Mouse (Mus musculus) layer of hippocampus, adult 18-20 months (tissue): ENCODE results near the gene Tbc1d10c. TPM values are rescaled to one million over a fixed set of nuclear protein-coding genes. Genes with fewer than 3 reads are reported as not detected.
A peak's percentile ranks its signal among the peaks of the same experiment; 100 is the strongest.

Experiments used
- DNase-seq, 2 experiments: peaks; one replicate each; pipeline ENCODE4 v3.0.0; 2022; ENCODE audit warnings: low spot score in 2 of 2
- long read RNA-seq: library from polyadenylated mRNA; stranded (forward); transcript quantifications from one replicate; pipeline ENCODE4 v2.0.0, GENCODE M21; 2021
- total RNA-seq, 2 experiments: library from RNA; stranded (reverse); gene quantifications; 2 replicates each; pipeline ENCODE4 v1.2.3; 2021

Tbc1d10c gene
- 1 to 10 TPM in 1 of 2 experiments, under 1 TPM in 1; 0.52 to 1.0 TPM for total RNA-seq
- long read RNA-seq = 0 reads

- no peak for DNase-seq
Measured at GRCm38 (mm10) chr19:4190831-4191334, at the start of gene Tbc1d10c. Gene Tbc1d10c, minus strand, starts transcription at chr19:4191284.

DNA sequence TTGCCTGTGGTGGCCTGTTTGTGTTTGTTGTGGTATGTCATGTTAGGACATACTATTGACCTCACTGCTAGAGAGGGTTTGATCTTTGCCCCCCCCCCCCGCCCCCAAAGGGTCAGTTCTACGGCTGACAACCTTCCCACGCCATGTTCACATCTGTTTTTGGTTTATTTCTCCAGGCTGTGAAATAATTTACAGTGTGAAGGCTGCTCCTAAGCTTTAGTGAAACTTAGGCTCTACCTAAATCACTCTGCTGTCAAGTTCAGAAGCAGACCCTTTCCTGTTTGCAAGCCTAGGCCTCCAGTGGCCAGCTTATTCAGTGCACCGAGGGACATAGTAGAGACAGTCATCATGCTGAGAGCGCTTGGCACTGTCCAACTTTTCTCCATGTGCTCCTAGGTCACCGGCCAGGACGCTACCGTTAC is 49.2 kb upstream of the Tbc1d10c start:
- no peak for DNase-seq

GRCm38 (mm10) chr19:4234548-4234947 is 43.5 kb upstream of the Tbc1d10c start:
- DNase-seq = no peak

DNA sequence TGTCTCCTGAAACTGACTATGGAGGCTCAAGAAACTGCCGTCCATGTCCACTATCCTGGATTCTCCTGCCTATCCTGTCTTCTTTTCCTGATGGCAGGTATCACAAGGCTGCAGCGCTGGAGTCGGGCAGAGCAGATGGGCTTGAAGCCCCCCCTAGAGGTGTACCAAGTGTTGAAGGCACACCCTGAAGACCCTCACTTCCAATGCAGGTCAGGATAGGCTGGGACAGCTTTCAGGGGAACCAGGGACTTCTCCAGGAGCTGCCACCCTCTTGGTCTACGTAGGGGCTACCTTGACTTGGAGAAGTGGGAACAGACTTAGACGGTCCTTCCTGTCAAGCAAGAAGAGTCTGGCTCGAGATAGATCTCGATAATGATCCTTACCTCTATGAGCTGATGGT is 41.6 kb upstream of the Tbc1d10c start:
- DNase-seq = no peak

DNA sequence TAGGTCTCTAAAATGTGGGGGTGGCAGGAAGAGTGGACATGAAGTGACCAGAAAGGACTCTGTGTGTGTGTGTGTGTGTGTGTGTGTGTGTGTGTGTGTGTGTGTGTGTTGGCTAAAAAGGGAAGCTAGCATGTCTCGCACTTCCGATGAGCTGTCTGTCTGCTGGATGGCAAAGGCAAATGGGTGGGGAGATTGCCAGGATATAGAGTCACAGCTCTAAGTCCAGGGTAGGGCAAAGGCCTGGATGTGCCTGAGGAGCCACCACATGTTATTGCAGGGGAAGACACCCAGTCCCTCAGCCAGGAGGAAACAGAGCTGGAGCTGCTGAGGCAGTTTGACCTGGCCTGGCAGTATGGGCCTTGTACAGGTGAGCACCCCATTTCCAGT is 41.1 kb upstream of the Tbc1d10c start:
- no peak for DNase-seq

DNA sequence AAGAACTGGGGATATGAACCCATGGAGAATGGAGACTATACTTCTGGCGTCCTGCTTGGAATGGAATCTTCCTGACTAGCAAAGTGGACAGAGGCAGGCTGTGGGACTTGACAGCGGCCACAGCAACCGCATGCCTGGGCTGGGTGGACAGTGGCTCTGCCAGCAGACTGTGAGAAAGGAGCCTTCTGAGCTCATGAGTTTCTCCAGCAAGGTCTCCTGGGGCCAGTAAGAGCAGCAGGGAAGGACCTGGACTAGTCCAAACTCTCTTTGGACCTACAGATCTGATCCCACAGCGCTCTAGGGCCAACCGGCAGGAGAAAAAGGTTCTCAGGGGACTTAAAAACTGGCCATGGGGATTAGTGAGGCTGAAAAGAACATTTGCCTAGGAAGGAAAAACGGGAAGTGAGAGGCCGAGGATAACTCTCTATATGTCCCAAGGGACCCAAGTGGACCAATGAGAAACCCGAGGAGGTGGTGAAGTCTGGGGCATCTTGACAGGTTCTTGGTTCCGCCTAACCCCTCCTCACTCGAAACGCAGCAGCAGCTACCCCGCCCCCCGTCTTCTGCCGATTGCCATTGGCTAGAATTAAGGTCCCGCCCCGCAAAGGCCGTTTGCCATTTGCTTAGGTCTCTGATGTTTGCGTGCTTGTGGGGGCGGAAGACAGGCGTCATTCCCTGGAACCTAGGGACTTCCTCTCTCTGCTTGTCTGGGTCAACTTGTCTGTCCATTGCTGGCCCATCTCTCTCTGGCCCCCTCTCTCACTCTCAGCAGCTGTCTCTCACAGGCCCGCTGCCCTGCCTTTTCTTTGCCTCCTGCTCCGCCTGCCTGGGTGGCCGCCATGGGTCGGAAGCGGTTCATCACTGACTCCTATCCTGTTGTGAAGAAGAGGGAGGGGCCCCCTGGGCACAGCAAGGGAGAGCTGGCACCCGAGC is 40.4 kb upstream of the Tbc1d10c start, which contains the start of gene Pold4:
Pold4 (plus strand) TSS at position 647 of the 933 bp plus-strand sequence.
- peak; percentile 93 to 98 for DNase-seq

DNA sequence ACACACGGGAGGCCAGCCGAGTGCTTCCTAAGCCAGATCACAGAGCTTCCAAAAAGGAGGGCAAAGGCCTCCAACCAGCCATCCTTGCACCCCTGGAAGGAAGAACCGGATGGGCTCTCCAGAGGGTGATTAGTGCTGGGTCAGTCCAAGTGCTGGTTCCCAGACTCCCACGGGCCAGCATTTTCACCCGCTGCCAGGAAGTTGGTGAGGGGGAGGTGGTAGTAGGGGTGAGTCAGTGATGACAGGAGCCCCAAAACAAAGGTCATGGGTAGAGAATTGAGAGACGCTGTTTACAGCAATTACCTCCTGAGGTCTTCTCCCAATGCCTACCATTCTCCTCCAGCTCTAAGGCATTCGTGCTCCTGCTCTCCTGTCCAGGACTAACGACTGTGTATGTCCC is 39.3 kb upstream of the Tbc1d10c start:
- no peak for DNase-seq

- no peak for DNase-seq
Measured at GRCm38 (mm10) chr19:4229451-4230076, 38.5 kb upstream of the Tbc1d10c start.

DNA sequence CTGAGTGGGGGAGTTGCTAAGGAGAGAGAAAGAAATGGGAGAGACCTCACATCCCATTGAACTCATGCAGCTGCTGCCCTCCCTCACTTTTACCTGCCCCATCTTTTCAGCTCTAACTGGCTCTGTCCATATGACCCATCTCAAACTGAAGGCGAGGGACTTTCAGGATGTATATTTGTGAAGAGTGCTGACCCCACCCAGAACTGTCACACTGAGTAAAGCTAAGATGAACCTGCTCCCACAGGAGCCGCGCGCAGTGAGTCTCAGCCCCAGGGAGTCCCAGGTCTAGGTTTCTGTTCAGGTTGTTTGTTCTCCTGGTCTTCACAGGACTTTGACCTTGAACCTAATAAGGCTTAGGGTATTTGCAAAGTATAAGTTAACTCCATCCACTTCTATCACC is 37.8 kb upstream of the Tbc1d10c start:
- no peak for DNase-seq

DNA sequence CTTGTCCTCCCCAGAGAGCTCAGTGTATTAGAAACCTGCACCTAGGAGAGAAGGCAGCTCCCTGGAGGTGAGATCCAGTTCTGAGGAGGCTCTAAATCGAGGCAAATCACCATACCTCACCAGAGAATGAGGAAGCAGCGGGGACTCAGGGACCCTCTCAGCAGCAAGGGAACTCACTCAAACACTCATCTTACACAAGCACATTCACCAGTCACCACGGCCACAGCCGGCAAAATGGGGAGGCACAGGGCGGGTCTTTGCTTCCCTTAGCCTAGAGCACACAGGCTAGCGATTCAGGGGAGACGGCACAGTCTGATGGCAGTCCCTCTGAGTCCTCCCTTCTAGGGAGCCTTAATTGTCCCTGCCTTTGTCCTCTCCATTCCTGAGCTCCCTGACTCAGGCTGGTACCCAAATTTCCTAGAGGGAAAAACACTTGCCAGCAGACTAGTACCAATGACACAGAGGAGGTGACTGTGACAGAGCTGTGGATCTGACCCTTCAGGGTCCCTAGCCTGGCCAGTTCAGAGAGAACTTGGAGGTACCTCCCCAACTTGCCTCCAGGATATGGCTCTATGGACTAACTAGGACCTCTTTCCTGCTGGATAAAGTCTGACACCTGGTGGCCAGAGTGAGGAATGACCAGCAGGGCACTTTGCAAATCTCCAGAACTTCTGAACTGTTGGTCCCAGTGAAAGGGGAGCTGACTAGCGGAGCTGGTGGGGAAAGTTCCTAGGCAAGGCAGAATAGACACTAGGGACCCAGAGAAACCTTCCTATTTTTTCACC is 37.0 kb upstream of the Tbc1d10c start:
- peak; percentile 56 to 81 for DNase-seq

GRCm38 (mm10) chr19:4227446-4227845 is 36.4 kb upstream of the Tbc1d10c start:
- no peak for DNase-seq

GRCm38 (mm10) chr19:4226779-4227178 is 35.7 kb upstream of the Tbc1d10c start:
- DNase-seq = no peak

- DNase-seq = no peak
Measured at GRCm38 (mm10) chr19:4222165-4222564, 31.1 kb upstream of the Tbc1d10c start.

DNA sequence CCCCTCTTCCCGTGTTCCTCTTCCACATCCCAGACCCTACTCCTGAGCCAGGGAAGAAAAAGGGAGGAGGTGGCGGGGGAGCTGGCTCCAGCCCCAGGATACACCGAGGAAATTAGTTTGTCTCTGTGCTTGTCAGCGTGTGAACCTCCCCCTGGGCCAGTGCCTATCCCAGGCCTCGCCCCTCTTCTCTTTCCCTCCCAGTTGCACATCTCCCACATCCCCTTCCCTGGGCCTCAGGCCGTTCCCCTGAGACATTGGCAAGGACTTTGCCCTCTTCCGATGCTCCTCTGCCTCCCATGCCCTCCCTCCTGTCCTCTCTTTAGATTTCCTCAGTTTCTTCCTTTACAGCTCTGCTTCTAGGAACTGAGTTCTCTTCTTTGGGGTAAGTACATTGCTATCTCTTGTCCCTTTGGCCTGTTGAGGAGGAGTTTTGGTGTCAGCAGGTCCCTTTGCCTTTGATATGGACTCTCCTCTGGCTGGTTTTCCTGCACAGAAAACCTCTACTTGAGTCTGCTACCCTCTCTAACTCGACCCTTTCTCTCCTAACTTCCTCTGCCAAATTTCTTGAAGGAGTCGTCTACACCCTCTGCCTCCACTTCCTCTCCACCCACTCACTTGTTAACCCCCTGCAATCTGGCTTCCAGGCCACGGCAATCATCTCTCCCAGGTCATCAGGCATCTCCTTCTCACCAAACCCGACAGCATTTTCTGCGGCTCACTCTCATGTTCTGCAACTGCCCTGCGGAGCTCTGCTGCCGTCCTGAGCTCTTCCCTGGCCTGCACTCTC is 30.1 kb upstream of the Tbc1d10c start:
- DNase-seq = no peak

GRCm38 (mm10) chr19:4220416-4220815 is 29.3 kb upstream of the Tbc1d10c start:
- no peak for DNase-seq

- no peak for DNase-seq
Measured at GRCm38 (mm10) chr19:4219943-4220342, 28.9 kb upstream of the Tbc1d10c start.

- DNase-seq = no peak
Measured at GRCm38 (mm10) chr19:4218784-4219183, 27.7 kb upstream of the Tbc1d10c start.

DNA sequence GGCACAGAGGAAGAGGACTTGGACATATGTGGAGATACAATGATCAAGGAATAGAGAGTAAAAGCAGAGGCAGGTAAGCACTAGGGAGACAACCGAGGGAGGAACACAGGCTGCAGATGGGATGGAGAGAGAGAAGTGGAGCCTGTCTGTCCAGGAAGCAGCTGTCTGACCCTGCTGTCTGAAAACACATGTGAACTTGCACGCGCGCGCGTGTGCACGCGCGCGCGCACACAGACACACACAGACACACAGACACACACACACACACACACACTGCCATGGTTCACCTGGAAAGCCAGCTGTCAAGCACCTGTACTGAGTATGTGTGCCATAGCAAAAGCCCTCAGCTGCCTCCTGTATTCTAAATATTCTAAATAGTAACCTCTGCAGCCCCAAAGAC is 27.2 kb upstream of the Tbc1d10c start:
- no peak for DNase-seq

- DNase-seq = no peak
Measured at GRCm38 (mm10) chr19:4217855-4218254, 26.8 kb upstream of the Tbc1d10c start.

GRCm38 (mm10) chr19:4217140-4217539 is 26.1 kb upstream of the Tbc1d10c start:
- DNase-seq = no peak
